Mouse (Mus musculus) intestine, embryonic 16.5 days (tissue): Measurements from ENCODE around the gene Uaca. TPM values are rescaled to one million over a fixed set of nuclear protein-coding genes. Genes with fewer than 3 reads are reported as not detected.

Experiments
- ATAC-seq: fragments of 200-750 bp; cut with Nextera tagmentation; 2 replicates; pipeline ENCODE4 v1.8.0; 2017; ENCODE audit warnings: moderate TSS enrichment, moderate library complexity
- H3K27ac ChIP-seq: fragments of 300-500 bp; sonication (generic); 2 replicates; pipeline ENCODE4 v1.5.1; 2014; ENCODE audit warnings: mild to moderate bottlenecking, low read length
- H3K27me3 ChIP-seq: fragments of 300-500 bp; sonication (generic); replicated peaks from 2 replicates; pipeline ENCODE4 v1.6.1; 2014; ENCODE audit warnings: low read length, control low read depth, mixed read lengths; ENCODE audit not compliant: control insufficient read depth, insufficient read depth
- H3K36me3 ChIP-seq: fragments of 300-500 bp; sonication (generic); 2 replicates; pipeline ENCODE4 v1.6.1; 2014; ENCODE audit warnings: low read length, control low read depth; ENCODE audit not compliant: control insufficient read depth, insufficient read depth
- H3K4me1 ChIP-seq: fragments of 300-500 bp; sonication (generic); 2 replicates; pipeline ENCODE4 v1.6.1; 2014; ENCODE audit warnings: low read length, control low read depth, mixed read lengths; ENCODE audit not compliant: control insufficient read depth, insufficient read depth
- H3K4me2 ChIP-seq: fragments of 300-500 bp; sonication (generic); 2 replicates; pipeline ENCODE4 v1.6.1; 2014; ENCODE audit warnings: low read depth, low read length, control low read depth
- H3K4me3 ChIP-seq: fragments of 300-500 bp; sonication (generic); 2 replicates; pipeline ENCODE4 v1.5.1; 2014; ENCODE audit warnings: mild to moderate bottlenecking, low read length
- H3K9ac ChIP-seq: fragments of 300-500 bp; sonication (generic); 2 replicates; pipeline ENCODE4 v1.6.1; 2014; ENCODE audit warnings: low read depth, low read length
- H3K9me3 ChIP-seq: fragments of 300-500 bp; sonication (generic); 2 replicates; pipeline ENCODE4 v1.6.1; 2016; ENCODE audit warnings: low read length, control low read depth; ENCODE audit not compliant: control insufficient read depth
- WGBS: fragments of 180-500 bp; shearing (Covaris S2); extraction: QIAGEN DNeasy Blood & Tissue Kit; methylation state at CpG from one replicate; pipeline ENCODE4 v1.1.7; 2014; 5-methylcytosine and 5-hydroxymethylcytosine counted together
- polyA plus RNA-seq: library from polyadenylated mRNA; unstranded; fragments of >200 nt; fragmentation: Nextera tagmentation; extraction: Ambion mirVana; gene quantifications from 2 replicates; pipeline ENCODE4 v1.2.1, GENCODE M21; 2015

Gene Uaca
- polyA plus RNA-seq, 1 experiment from 2014 or later, result 56.8 TPM

DNA sequence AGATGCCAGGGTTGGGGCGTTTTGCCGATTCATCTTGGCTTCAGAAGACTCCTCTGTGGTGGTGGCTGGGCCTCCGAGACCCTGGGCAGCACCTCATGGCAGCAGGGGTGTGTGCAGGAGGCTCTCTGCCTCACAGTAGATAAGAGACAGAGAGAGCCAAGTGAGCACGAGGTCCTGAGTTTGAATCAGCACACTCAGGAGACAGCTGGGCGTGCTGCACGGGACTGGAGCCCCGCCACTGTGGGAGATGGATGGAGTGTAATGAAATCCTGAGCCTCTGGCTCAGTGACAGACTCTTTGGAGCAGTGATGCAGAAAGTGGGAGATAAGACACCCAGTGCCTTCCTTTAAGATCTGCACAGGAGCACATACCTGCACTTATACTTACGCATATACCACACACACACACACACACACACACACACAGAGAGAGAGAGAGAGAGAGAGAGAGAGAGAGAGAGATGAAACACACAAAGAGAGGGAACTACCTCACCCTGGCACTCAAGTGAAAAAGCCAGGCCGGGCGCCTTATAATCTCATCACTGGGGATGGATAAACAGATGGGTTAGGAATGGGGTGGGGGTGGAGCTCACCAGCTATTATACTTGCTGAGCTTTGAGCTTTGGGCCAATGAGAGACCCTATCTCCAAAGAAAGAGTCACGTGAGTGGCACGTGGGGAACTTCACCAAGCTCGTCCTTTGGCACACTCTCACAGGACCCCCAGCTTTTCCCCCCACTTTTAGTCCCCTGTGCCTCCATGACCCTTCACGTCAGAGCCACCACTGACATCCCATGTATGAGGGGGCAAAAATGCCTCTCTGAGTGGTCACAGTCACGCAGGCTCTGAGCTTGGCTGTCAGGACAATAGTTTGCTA is 37.2 kb upstream of the Uaca start:
- no peaks in the 10 kb centered on the region for H3K36me3 ChIP-seq
- peak overlapping the region; percentile 19 for H3K27ac ChIP-seq
- 65% methylated on average over 15 of the region's 15 CpGs for WGBS
- ATAC-seq, result no peak
- peaks cover 12% of the 10 kb centered on the region; the same call in 1 of the 2 replicates for H3K4me1 ChIP-seq
- H3K4me2 ChIP-seq, result no peak overlapping the region
- H3K9ac ChIP-seq, result no peak overlapping the region
- no peak overlapping the region for H3K4me3 ChIP-seq
- no peaks in the 10 kb centered on the region for H3K27me3 ChIP-seq
- H3K9me3 ChIP-seq, result no peaks in the 10 kb centered on the region

DNA sequence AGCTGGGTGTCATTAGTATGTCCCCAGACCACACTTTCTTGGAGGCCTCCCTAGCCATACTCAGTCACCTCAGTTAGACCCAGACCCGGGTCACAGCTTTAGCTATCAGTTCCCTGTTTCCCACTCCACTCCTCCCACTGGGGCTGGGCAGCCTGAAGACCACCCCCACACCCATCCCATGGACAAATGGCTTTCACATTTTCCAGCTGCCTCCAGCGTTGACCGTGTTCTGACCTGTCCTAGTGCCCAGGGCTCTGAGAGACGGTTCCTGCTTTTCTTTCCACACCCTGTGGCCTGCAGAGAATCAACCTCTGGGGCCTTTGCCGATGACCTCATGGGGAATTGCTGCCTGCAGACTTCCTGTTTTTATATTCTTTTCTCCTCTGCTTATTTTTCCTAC is 36.5 kb upstream of the Uaca start:
- WGBS, result 26% methylated on average over 5 of the region's 5 CpGs
- Histone ChIP-seq H3K36me3 (no peaks in the 10 kb centered on the region), H3K4me2 (no peak overlapping the region), H3K4me1 (peaks cover 9% of the 10 kb centered on the region; the same call in 1 of the 2 replicates), H3K27me3 (no peaks in the 10 kb centered on the region), H3K9ac (no peak overlapping the region), H3K9me3 (no peaks in the 10 kb centered on the region), H3K27ac (peak overlapping the region; percentile 12), H3K4me3 (no peak overlapping the region)
- ATAC-seq, result peak; percentile 56; the same call in 1 of the 2 replicates

DNA sequence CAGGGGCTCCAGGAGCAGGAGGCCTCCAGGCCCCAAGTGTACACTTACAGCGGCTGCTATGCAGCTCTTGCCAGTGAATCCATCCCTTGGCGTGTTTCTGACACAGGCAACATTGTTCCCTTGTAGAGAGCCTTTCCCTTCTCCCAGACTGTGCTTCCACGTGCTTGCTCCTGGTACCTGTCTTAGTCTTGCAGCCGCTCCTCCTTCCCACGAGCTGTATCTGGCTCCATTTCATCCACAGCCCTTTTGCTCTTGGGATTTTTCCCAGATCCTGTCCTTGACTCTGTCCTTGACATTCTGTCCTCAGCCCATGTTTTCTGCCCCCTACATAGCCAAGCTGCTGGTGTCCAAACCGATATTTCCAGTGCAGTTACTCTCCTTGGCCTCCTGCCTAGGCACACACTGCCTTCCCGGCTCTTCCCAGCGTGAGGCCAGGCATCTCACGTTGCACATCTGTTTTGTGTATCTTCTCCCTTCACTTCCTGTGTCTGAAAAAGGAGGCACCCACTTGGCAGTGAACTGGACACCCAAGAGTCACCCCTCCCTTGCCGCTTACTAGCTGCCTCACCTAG is 34.8 kb upstream of the Uaca start:
- Histone ChIP-seq H3K27ac (no peak overlapping the region), H3K27me3 (no peaks in the 10 kb centered on the region), H3K9ac (no peak overlapping the region), H3K9me3 (no peaks in the 10 kb centered on the region), H3K4me2 (no peak overlapping the region), H3K4me1 (peaks cover 9% of the 10 kb centered on the region; the same call in 1 of the 2 replicates), H3K36me3 (no peaks in the 10 kb centered on the region), H3K4me3 (no peak overlapping the region)
- WGBS, result 57% methylated on average over 10 of the region's 10 CpGs
- no peak for ATAC-seq

DNA sequence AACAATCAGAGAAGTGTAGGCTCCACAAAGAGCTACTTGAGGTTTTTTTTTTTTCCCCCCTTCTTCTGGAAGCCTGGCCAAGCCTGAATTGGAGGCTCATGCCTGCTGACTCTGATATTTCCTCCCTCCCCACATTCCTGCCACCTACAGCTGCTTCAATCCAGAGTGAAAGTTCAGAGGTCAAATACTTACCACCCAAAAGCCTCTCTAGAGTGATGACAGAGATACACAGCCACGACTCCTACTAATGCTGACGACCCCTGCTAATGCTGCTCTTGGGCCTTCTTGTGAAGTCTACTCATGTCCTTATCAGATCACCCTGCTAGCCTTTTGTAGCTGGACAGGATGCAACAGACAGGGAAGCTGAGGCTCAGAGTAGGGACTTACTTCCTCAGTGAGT is 29.2 kb upstream of the Uaca start:
- no peaks in the 10 kb centered on the region for H3K9me3 ChIP-seq
- 30% methylated on average over 2 of the region's 2 CpGs for WGBS
- H3K4me1 ChIP-seq, result no peaks in the 10 kb centered on the region

DNA sequence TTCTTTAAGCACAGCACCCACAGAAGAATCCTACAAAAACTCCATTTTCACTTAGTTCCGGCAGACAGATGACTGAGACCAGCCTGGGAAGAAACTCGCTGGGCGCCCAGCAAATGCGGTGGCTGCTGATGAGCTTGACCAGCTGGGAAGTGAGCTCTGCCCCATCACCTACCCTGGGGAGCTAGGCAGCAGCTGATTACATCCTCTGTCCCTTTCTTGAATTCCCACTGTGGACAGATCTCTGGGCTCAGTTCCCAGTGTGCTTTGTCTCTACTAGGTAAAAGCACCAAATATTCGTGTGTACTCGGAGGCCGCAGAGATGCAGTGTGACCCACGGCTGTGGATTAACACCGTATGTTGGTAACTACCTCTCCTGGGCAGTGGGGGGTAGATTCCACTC is 25.9 kb upstream of the Uaca start:
- WGBS, result 74% methylated on average over 9 of the region's 9 CpGs

More for the DNA sequence above, 29.2 kb upstream of the Uaca start:
- Histone ChIP-seq H3K4me2 (no peak overlapping the region), H3K4me3 (no peak overlapping the region), H3K27ac (no peak overlapping the region), H3K36me3 (no peaks in the 10 kb centered on the region), H3K9ac (no peak overlapping the region), H3K27me3 (no peaks in the 10 kb centered on the region)
- ATAC-seq, result no peak

DNA sequence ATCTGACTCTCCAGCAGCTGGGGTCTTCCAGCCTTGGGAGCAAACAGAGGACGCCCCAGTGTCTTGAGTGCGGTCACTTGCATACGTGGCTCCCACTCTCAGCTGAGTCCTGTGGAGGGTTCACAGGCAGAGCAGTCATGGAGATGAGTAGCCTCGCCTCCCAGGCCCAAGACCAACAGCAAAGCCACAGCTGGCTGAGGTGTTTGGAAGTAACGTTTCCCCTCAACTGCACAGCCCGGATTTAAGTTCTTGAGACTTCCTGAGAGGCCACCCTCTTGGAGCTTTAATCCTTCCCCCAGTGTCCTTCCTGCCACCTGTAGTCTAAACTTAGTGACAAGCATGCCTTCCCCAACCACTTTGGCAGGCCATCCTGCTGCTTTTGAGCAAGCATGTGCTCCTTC is 24.6 kb upstream of the Uaca start:
- Histone ChIP-seq H3K9ac (no peak overlapping the region), H3K4me1 (no peaks in the 10 kb centered on the region), H3K27ac (no peak overlapping the region), H3K4me3 (no peak overlapping the region), H3K27me3 (no peaks in the 10 kb centered on the region), H3K9me3 (peaks cover 8% of the 10 kb centered on the region), H3K36me3 (no peaks in the 10 kb centered on the region), H3K4me2 (no peak overlapping the region)
- no peak for ATAC-seq
- WGBS, result 61% methylated on average over 6 of the region's 6 CpGs

More for the DNA sequence above, 25.9 kb upstream of the Uaca start:
- H3K27ac ChIP-seq, result no peak overlapping the region
- ATAC-seq, result no peak
- H3K4me2 ChIP-seq, result no peak overlapping the region
- H3K9ac ChIP-seq, result no peak overlapping the region
- H3K4me3 ChIP-seq, result no peak overlapping the region
- no peaks in the 10 kb centered on the region for H3K27me3 ChIP-seq
- H3K4me1 ChIP-seq, result no peaks in the 10 kb centered on the region
- peaks cover 8% of the 10 kb centered on the region for H3K9me3 ChIP-seq
- no peaks in the 10 kb centered on the region for H3K36me3 ChIP-seq

DNA sequence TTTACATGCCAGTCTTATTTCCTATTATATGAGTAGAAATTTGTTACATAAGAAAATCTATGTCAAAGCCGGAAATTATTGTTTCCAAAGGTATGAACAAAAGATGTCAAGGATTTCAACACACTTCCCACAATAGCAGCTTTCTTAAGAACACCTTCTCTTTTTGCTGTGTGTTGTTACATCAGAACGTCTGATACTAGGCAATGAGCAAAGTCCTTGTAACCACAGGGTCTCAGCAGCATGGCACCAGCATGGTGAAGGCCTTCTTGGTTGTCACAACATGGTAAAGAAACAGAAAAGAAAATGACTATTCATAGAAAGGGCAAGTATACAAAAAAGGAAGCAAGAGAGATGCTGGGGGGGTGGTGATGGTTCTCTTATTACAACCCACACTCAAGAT is 20.6 kb upstream of the Uaca start:
- no peak overlapping the region for H3K27ac ChIP-seq
- no peaks in the 10 kb centered on the region for H3K27me3 ChIP-seq
- H3K36me3 ChIP-seq, result no peaks in the 10 kb centered on the region
- H3K4me2 ChIP-seq, result no peak overlapping the region
- no peaks in the 10 kb centered on the region for H3K4me1 ChIP-seq
- H3K9ac ChIP-seq, result no peak overlapping the region
- H3K4me3 ChIP-seq, result no peak overlapping the region
- no peak for ATAC-seq
- 92% methylated on average over 2 of the region's 2 CpGs for WGBS
- peaks cover 8% of the 10 kb centered on the region for H3K9me3 ChIP-seq

DNA sequence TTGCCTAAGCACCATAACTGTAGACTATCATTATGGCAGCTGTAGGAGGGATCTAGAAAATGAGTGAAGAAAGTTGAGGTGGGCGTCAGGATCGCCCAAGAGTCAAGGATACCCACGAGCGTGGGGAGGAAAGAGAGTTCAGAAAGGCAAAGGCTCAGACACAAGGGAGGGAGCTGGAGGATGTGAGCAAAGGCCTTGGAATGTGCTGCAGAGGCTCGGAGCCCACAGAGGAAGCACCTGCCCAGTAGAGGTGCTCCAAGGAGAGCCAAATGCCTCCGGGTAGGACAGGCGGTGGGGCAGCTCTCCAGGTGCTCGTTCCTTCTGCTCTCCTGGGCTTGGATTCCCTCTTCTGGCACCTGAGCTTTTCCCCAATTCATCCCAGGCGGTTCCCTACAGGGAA is 17.4 kb upstream of the Uaca start:
- H3K9ac ChIP-seq, result no peak overlapping the region
- H3K27ac ChIP-seq, result no peak overlapping the region
- H3K27me3 ChIP-seq, result no peaks in the 10 kb centered on the region
- 82% methylated on average over 9 of the region's 9 CpGs for whole genome bisulfite sequencing
- no peak overlapping the region for H3K4me3 ChIP-seq
- H3K9me3 ChIP-seq, result peaks cover 8% of the 10 kb centered on the region
- no peaks in the 10 kb centered on the region for H3K4me1 ChIP-seq
- no peaks in the 10 kb centered on the region for H3K36me3 ChIP-seq
- ATAC-seq, result no peak
- H3K4me2 ChIP-seq, result no peak overlapping the region

DNA sequence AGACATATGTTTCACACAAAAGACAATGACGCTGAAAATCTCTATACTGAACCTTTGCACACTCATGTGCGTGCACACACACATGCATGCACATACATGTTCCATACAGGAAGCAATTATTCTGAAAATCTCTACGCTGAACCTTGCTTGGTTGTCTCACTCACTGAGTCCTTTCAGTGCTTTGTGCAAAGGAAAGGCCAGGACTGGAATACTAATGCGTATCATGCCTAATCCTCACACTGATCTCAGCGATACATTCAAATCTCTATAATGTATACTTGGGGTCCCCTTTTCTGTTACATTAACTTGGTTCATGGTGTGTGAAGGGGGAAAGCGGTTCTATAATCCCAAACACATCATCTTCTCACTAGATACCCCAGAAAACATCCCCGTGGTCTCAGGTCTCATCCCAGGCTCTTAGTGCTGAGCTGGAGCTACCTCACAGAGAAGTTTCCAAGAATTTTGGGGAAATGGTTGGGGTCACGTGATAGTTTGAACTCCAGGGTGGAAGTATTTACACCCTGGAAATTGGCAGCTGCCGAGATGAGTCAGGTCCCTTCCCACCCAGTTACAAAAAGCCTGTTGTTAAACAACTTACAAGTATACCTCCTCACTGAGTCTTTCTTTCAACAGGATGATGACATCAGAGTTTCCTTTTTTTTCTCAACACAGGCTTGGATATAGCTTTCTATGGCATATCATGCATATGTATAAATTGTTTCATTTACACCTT is 12.1 kb upstream of the Uaca start:
- no peaks in the 10 kb centered on the region for H3K36me3 ChIP-seq
- no peak overlapping the region for H3K27ac ChIP-seq
- ATAC-seq, result no peak
- H3K9me3 ChIP-seq, result no peaks in the 10 kb centered on the region
- no peaks in the 10 kb centered on the region for H3K4me1 ChIP-seq
- no peak overlapping the region for H3K4me3 ChIP-seq
- H3K4me2 ChIP-seq, result no peak overlapping the region
- no peaks in the 10 kb centered on the region for H3K27me3 ChIP-seq
- WGBS, result 82% methylated on average over 9 of the region's 9 CpGs
- no peak overlapping the region for H3K9ac ChIP-seq
